Mouse (Mus musculus) cerebral cortex, adult 2 months (tissue): ENCODE data around the gene Krtap19-2.

Experiments
- WGBS: fragments of 180-500 bp; shearing (Covaris S2); methylation state at CpG from one replicate; pipeline ENCODE4 v1.1.7; 2018; 5-methylcytosine and 5-hydroxymethylcytosine counted together

Krtap19-2 gene

GRCm38 (mm10) chr16:88874169-88874568, at the start of gene Krtap19-2:
Gene Krtap19-2, minus strand, starts transcription at chr16:88874269.
- WGBS: 96% methylated on average over 3 of the region's 3 CpGs

GRCm38 (mm10) chr16:88896357-88896756, 22.3 kb upstream of the Krtap19-2 start, which contains the start of gene Krtap19-5:
Gene Krtap19-5, minus strand, starts transcription at chr16:88896457.
- 95% methylated on average over 6 of the region's 6 CpGs for WGBS

GRCm38 (mm10) chr16:88886870-88887269, 12.8 kb upstream of the Krtap19-2 start:
- WGBS: 54% methylated on average over 6 of the region's 6 CpGs

- WGBS: 84% methylated on average over 5 of the region's 5 CpGs
Observed at GRCm38 (mm10) chr16:88884989-88885388, 10.9 kb upstream of the Krtap19-2 start, which contains the start of gene Krtap19-4. Gene Krtap19-4, minus strand, starts transcription at chr16:88885089.

- WGBS: 89% methylated on average over 2 of the region's 2 CpGs
Observed at GRCm38 (mm10) chr16:88877938-88878337, 3.9 kb upstream of the Krtap19-2 start, which contains the start of gene Krtap19-3. Gene Krtap19-3, minus strand, starts transcription at chr16:88878038.

GRCm38 (mm10) chr16:88869311-88869710, 4.8 kb downstream of the Krtap19-2 start, which contains the start of gene Krtap19-1:
Gene Krtap19-1, minus strand, starts transcription at chr16:88869411.
- WGBS: 88% methylated on average over 6 of the region's 6 CpGs

GRCm38 (mm10) chr16:88864887-88865407, 9.1 kb downstream of the Krtap19-2 start:
- WGBS: 92% methylated on average over 4 of the region's 4 CpGs

- WGBS: 24% methylated on average over 5 of the region's 5 CpGs
Observed at GRCm38 (mm10) chr16:88851450-88851849, 22.6 kb downstream of the Krtap19-2 start.

- 88% methylated on average over 4 of the region's 4 CpGs for WGBS
Observed at GRCm38 (mm10) chr16:88848558-88848957, 25.5 kb downstream of the Krtap19-2 start.

GRCm38 (mm10) chr16:88847363-88847762, 26.7 kb downstream of the Krtap19-2 start:
- 98% methylated on average over 1 of the region's 1 CpGs for WGBS

- 86% methylated on average over 3 of the region's 3 CpGs for WGBS
Observed at GRCm38 (mm10) chr16:88826978-88827377, 47.1 kb downstream of the Krtap19-2 start.

- WGBS: 78% methylated on average over 9 of the region's 9 CpGs
Observed at GRCm38 (mm10) chr16:88826095-88826652, 47.9 kb downstream of the Krtap19-2 start, which contains the start of gene Krtap14. Gene Krtap14, minus strand, starts transcription at chr16:88826145.

GRCm38 (mm10) chr16:88823736-88824135, 50.3 kb downstream of the Krtap19-2 start:
- 84% methylated on average over 3 of the region's 3 CpGs for WGBS
